Mouse (Mus musculus) C2C12 (cell line): ENCODE measurements around the gene Pitpnm3.

Source experiments
- CTCF ChIP-seq: IDR thresholded peaks from one replicate; pipeline ENCODE4 v1.5.1; 2011; ENCODE audit not compliant: control insufficient read depth, insufficient read depth, insufficient read length
- MAX ChIP-seq: IDR thresholded peaks from one replicate; pipeline ENCODE4 v1.6.1; 2011; ENCODE audit warnings: mild to moderate bottlenecking, control low read depth
- MYOD1 ChIP-seq: IDR thresholded peaks from one replicate; pipeline ENCODE4 v1.6.1; 2011; ENCODE audit warnings: low read depth; ENCODE audit not compliant: control insufficient read depth, insufficient read length
- MYOG ChIP-seq: IDR thresholded peaks from one replicate; pipeline ENCODE4 v1.6.1; 2011; ENCODE audit not compliant: control insufficient read depth, insufficient read length; ENCODE audit errors: extremely low read depth
- USF1 ChIP-seq: IDR thresholded peaks from one replicate; pipeline ENCODE4 v1.6.1; 2011; ENCODE audit warnings: low read depth, mild to moderate bottlenecking, control low read depth, moderate library complexity

- TF ChIP-seq MAX (no peak), CTCF (no peak), USF1 (no peak), MYOG (no peak), MYOD1 (no peak)
Observed at GRCm38 (mm10) chr11:72067326-72067725, 68.3 kb downstream of the Pitpnm3 start.
